Mouse (Mus musculus) brain, embryonic 14.5 days (tissue): Measurements from ENCODE around the gene Il17re.

Experiments used
- CTCF ChIP-seq: fragments of 200-500 bp; IDR thresholded peaks from 2 replicates; pipeline ENCODE4 v1.5.1; 2012; ENCODE audit warnings: inconsistent platforms, mild to moderate bottlenecking, moderate library complexity, borderline replicate concordance; ENCODE audit not compliant: insufficient read depth, insufficient read length; ENCODE audit errors: extremely low read depth
- POLR2A ChIP-seq: fragments of 200-500 bp; IDR thresholded peaks from 2 replicates; pipeline ENCODE4 v1.6.1; 2012; ENCODE audit warnings: mild to moderate bottlenecking, inconsistent platforms, borderline replicate concordance; ENCODE audit not compliant: poor library complexity, insufficient read depth, insufficient read length, severe bottlenecking; ENCODE audit errors: extremely low read depth

GRCm38 (mm10) chr6:113464040-113464439 lies 5.8 kb downstream of the Il17re start:
- TF ChIP-seq CTCF: no peak
- TF ChIP-seq POLR2A: no peak
